Comparison of ENCODE assay signal across 29 mouse cellular contexts in genomic region chr5:28245574-28245973, GRCm38 (mm10). TPM values are rescaled to one million over a fixed set of nuclear protein-coding genes. Genes with fewer than 3 reads are reported as not detected.
DNase-seq lines count a peak whose midpoint lies in the region; ATAC-seq and TF ChIP-seq lines count a peak whose summit lies in the region.
"Had no signal": no experiment of that assay in that cellular context is flagged by ENCODE, and none has a peak within 500 bp of the region (broad histone marks: within the 10 kb centered on the region; RNA-seq: fewer than 3 reads in every experiment).

Cnpy1 (minus strand) TSS chr5:28245806.

- no peaks in the 10 kb centered on the region for H3K4me1 ChIP-seq in ES-Bruce4 (ENCODE audit: control insufficient read depth, insufficient read depth, low read length)
- peaks cover 3% of the 10 kb centered on the region; the same call in 1 of the 2 replicates for H3K4me1 ChIP-seq in hindbrain, embryonic 13.5 days (replicated peaks)
- 0 out of 2 replicates have a peak, but pooled peaks cover 4% of the 10 kb centered on the region for H3K4me1 ChIP-seq in midbrain, embryonic 12.5 days
- H3K4me1 ChIP-seq in liver, postnatal 0 days (ENCODE audit: insufficient read depth): peaks cover 5% of the 10 kb centered on the region; the same call in 1 of the 2 replicates
- H3K4me1 ChIP-seq: forebrain, embryonic 15.5 days; limb, embryonic 10.5 days; neural tube, embryonic 15.5 days had no signal

- peak; percentile 18 for DNase-seq in cerebellum, adult 11-12 months
- no peak for DNase-seq in left cerebral cortex, adult 8-10 months (ENCODE audit: low spot score in 2 of 2)
- DNase-seq in liver, postnatal 0 days: no peak
- DNase-seq in heart, postnatal 10 days: no peak
- DNase-seq: adrenal gland, postnatal 25 days; gastrocnemius, postnatal 25 days; kidney, adult 2 months; kidney, postnatal 14 days; lung, adult 2 months; right cerebral cortex, postnatal 25 days; thymus, adult 18-20 months; thymus, postnatal 4 days had no signal

- no peak for TF ChIP-seq POLR2A in ES-Bruce4 (IDR thresholded peaks at IDR 0.05; ENCODE audit: insufficient read depth, low read length)

- TF ChIP-seq CTCF in ES-Bruce4 (IDR thresholded peaks at IDR 0.05; ENCODE audit: low read depth, low read length): no peak
- TF ChIP-seq CTCF in liver, postnatal 0 days (IDR thresholded peaks at IDR 0.05; ENCODE audit: low read depth): no peak

- 62% methylated on average over 11 of the region's 11 CpGs for WGBS in hindbrain, embryonic 13.5 days
- 59% methylated on average over 11 of the region's 11 CpGs for WGBS in midbrain, embryonic 12.5 days
- 76% methylated on average over 11 of the region's 11 CpGs for WGBS in liver, postnatal 0 days (ENCODE audit: insufficient replicate concordance)

- H3K27me3 ChIP-seq in ES-Bruce4 (ENCODE audit: control insufficient read depth, insufficient read depth, low read length, poor library complexity, severe bottlenecking): no peaks in the 10 kb centered on the region
- no peaks in the 10 kb centered on the region for H3K27me3 ChIP-seq in hindbrain, embryonic 13.5 days
- H3K27me3 ChIP-seq in midbrain, embryonic 12.5 days: no peaks in the 10 kb centered on the region
- no peaks in the 10 kb centered on the region for H3K27me3 ChIP-seq in liver, postnatal 0 days (ENCODE audit: insufficient read depth, low read length)
- H3K27me3 ChIP-seq: forebrain, embryonic 15.5 days; neural tube, embryonic 15.5 days had no signal

- H3K4me2 ChIP-seq in hindbrain, embryonic 13.5 days: no peak within 1 kb of the TSS
- H3K4me2 ChIP-seq in midbrain, embryonic 12.5 days (replicated peaks): no peak within 1 kb of the TSS
- no peak within 1 kb of the TSS for H3K4me2 ChIP-seq in liver, postnatal 0 days (ENCODE audit: low read depth, low read length)
- H3K4me2 ChIP-seq: forebrain, embryonic 15.5 days; neural tube, embryonic 15.5 days had no signal

- H3K36me3 ChIP-seq in ES-Bruce4 (ENCODE audit: control insufficient read depth, insufficient read depth, low read length, poor library complexity, severe bottlenecking): no peaks in the 10 kb centered on the region
- no peaks in the 10 kb centered on the region for H3K36me3 ChIP-seq in hindbrain, embryonic 13.5 days
- no peaks in the 10 kb centered on the region for H3K36me3 ChIP-seq in midbrain, embryonic 12.5 days
- H3K36me3 ChIP-seq in liver, postnatal 0 days (replicated peaks; ENCODE audit: insufficient read depth, low read length): no peaks in the 10 kb centered on the region
- H3K36me3 ChIP-seq: forebrain, embryonic 15.5 days; limb, embryonic 10.5 days; neural tube, embryonic 15.5 days had no signal

- H3K9me3 ChIP-seq in ES-Bruce4 (replicated peaks; ENCODE audit: control insufficient read depth, insufficient read depth, low read length, poor library complexity, severe bottlenecking): no peaks in the 10 kb centered on the region
- H3K9me3 ChIP-seq in hindbrain, embryonic 13.5 days: no peaks in the 10 kb centered on the region
- H3K9me3 ChIP-seq in midbrain, embryonic 12.5 days: no peaks in the 10 kb centered on the region
- no peaks in the 10 kb centered on the region for H3K9me3 ChIP-seq in liver, postnatal 0 days (ENCODE audit: low read length)
- H3K9me3 ChIP-seq: forebrain, embryonic 15.5 days; limb, embryonic 10.5 days; neural tube, embryonic 15.5 days had no signal

- no peak within 1 kb of the TSS for H3K9ac ChIP-seq in ES-Bruce4 (ENCODE audit: low read depth, poor library complexity, severe bottlenecking)
- no peak within 1 kb of the TSS for H3K9ac ChIP-seq in hindbrain, embryonic 13.5 days
- H3K9ac ChIP-seq in midbrain, embryonic 12.5 days (replicated peaks): no peak within 1 kb of the TSS
- H3K9ac ChIP-seq in liver, postnatal 0 days (replicated peaks): no peak within 1 kb of the TSS
- H3K9ac ChIP-seq: forebrain, embryonic 15.5 days; neural tube, embryonic 15.5 days had no signal

- intact Hi-C loops in heart, postnatal 10 days (cut with DNase I): no loop called here

- H3K4me3 ChIP-seq in ES-Bruce4 (ENCODE audit: low read depth, low read length): no peak within 1 kb of the TSS
- H3K4me3 ChIP-seq in hindbrain, embryonic 13.5 days: no peak within 1 kb of the TSS
- no peak within 1 kb of the TSS for H3K4me3 ChIP-seq in midbrain, embryonic 12.5 days
- H3K4me3 ChIP-seq in liver, postnatal 0 days (ENCODE audit: low read depth, low read length): no peak within 1 kb of the TSS
- H3K4me3 ChIP-seq: forebrain, embryonic 15.5 days; layer of hippocampus, adult 2 months; left cerebral cortex, adult 2 months; limb, embryonic 10.5 days; neural tube, embryonic 15.5 days had no signal

- ATAC-seq in cerebellum, adult (ENCODE audit: insufficient number of reproducible peaks, low FRiP score, low TSS enrichment): no peak
- no peak for ATAC-seq in hindbrain, embryonic 13.5 days (ENCODE audit: low FRiP score)
- ATAC-seq in midbrain, embryonic 12.5 days (ENCODE audit: low FRiP score, low read depth): no peak
- no peak for ATAC-seq in liver, postnatal 0 days
- ATAC-seq: forebrain, embryonic 15.5 days; inflammation-experienced regulatory T-cells, adult 6 months had no signal

- TF ChIP-seq EP300 in ES-Bruce4 (IDR thresholded peaks at IDR 0.05; ENCODE audit: insufficient read depth, low read depth, low read length): no peak
- TF ChIP-seq EP300 in liver, postnatal 0 days (IDR thresholded peaks at IDR 0.05; ENCODE audit: low read depth): no peak

- no peak within 1 kb of the TSS for H3K27ac ChIP-seq in ES-Bruce4 (ENCODE audit: insufficient read depth, low read length)
- peak within 1 kb of the TSS; percentile 48; the same call in 1 of the 2 replicates for H3K27ac ChIP-seq in hindbrain, embryonic 13.5 days
- H3K27ac ChIP-seq in midbrain, embryonic 12.5 days (replicated peaks): no peak within 1 kb of the TSS
- H3K27ac ChIP-seq in liver, postnatal 0 days (ENCODE audit: low read depth): no peak within 1 kb of the TSS
- H3K27ac ChIP-seq: forebrain, embryonic 15.5 days; layer of hippocampus, adult 2 months; left cerebral cortex, adult 2 months; limb, embryonic 10.5 days; neural tube, embryonic 15.5 days had no signal

RNA-seq across cellular contexts. Expression of gene Cnpy1, which starts in this region (rescaled TPM):
- polyA plus RNA-seq in ES-Bruce4 (2011; ENCODE audit: insufficient read depth, insufficient read length, low read depth, missing spikeins): 48.1 and 51.8 TPM in 2 replicates
- polyA plus RNA-seq in hindbrain, embryonic 13.5 days (2015; fragmentation: Nextera tagmentation; extraction: Ambion mirVana): 33.9 and 42.8 TPM in 2 replicates
- polyA plus RNA-seq in midbrain, embryonic 12.5 days (2016; fragmentation: Nextera tagmentation; extraction: Ambion mirVana): 96.7 and 148 TPM in 2 replicates
- under 1 TPM in 1 of 4 experiments, not detected in 3; 0.17 TPM for total RNA-seq in left cerebral cortex, adult 8-10 months (2022)
- polyA plus RNA-seq in liver, postnatal 0 days (2015; fragmentation: Nextera tagmentation; extraction: Ambion mirVana): not detected in 2 replicates
- not detected for total RNA-seq in heart, postnatal 10 days (2021)
- total RNA-seq: adrenal gland, postnatal 25 days; gastrocnemius, postnatal 25 days; heart, adult 8-10 months; left cerebral cortex, adult 2 months; megakaryocyte-erythroid progenitor cell, adult 5-6 weeks; MEL had no signal
- polyA plus RNA-seq: heart, embryonic 16.5 days; inflammation-experienced regulatory T-cells, adult 6 months; limb, embryonic 10.5 days; liver, adult 2 months; spleen, adult 2 months; stomach, embryonic 14.5 days had no signal

Comparison
In these comparisons a context has a peak if more than half of its experiments do, and no peak if none do; other contexts are left out.
1. RNA of gene Cnpy1 (polyA plus RNA-seq): 96.7 to 148 TPM in midbrain, embryonic 12.5 days, 48.1 to 51.8 TPM in ES-Bruce4 and 33.9 to 42.8 TPM in hindbrain, embryonic 13.5 days; not detected in liver, postnatal 0 days; every median in the first group is over 10 times any median in the second.